Mouse (Mus musculus): Measurements from ENCODE around the gene Camta1.
"Not testable (repeated sequence)": the region's sequence is repeated elsewhere in the genome, so short reads cannot be mapped to it uniquely, and the experiment has no call there.

Gene Camta1

GRCm38 (mm10) chr4:150894718-150895501 is 966.8 kb downstream of the Camta1 start:
- CTCF ChIA-PET: interaction anchor here (0.5 to 4.5 kb wide), 24 partner anchors 11 to 957 kb away, joined by 3 to 57 read pairs (median 4); no protein-coding TSS in a partner anchor
- POLR2A ChIA-PET: interaction anchor here (0.5 to 7.6 kb wide), 57 partner anchors 8 to 1456 kb away, joined by 3 to 53 read pairs (median 4); no protein-coding TSS in a partner anchor

- ChIA-PET POLR2A (interaction anchor here (0.6 to 7.6 kb wide), 30 partner anchors 8 to 784 kb away, joined by 3 to 53 read pairs (median 4); partner anchors contain the start of gene Slc45a1 (in 1 of the 4)), CTCF (interaction anchor here (0.6 to 4.5 kb wide), 10 partner anchors 10 to 867 kb away, joined by 3 to 48 read pairs (median 4); no protein-coding TSS in a partner anchor)
Observed at GRCm38 (mm10) chr4:150891308-150891707, 970.4 kb downstream of the Camta1 start.

DNA sequence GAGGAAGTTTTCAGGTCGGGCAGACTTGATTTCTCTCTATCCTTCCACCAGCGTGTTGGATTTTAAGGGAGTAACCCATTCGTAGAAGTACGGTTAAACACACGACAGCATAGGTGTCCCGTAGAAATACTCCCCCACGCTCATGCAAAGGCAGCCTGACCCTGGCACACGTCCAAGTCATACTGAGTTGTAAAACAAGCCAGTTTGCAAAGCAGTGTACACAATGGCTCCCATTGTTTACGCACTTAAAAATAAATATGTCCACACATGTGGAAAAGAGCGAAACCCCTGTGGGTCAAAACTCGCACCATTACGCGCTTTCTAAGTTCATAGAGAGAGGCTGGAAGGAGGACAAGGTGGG is 971.7 kb downstream of the Camta1 start:
- CTCF ChIA-PET: interaction anchor here in 2 of 4 experiments (2.1 to 4.5 kb wide), 3 partner anchors 12 to 226 kb away, joined by 6 to 48 read pairs (median 12); no protein-coding TSS in a partner anchor
- POLR2A ChIA-PET: interaction anchor here in 3 of 4 experiments (0.7 to 6.3 kb wide), 9 partner anchors 10 to 230 kb away, joined by 3 to 53 read pairs (median 3); no protein-coding TSS in a partner anchor

- ChIA-PET POLR2A (interaction anchor here in 3 of 4 experiments (0.9 to 6.3 kb wide), 5 partner anchors 10 to 35 kb away, joined by 3 to 53 read pairs (median 8); no protein-coding TSS in a partner anchor), CTCF (interaction anchor here in 2 of 4 experiments (2.1 to 4.5 kb wide), 3 partner anchors 12 to 226 kb away, joined by 6 to 48 read pairs (median 12); no protein-coding TSS in a partner anchor)
Observed at GRCm38 (mm10) chr4:150889273-150889954, 972.3 kb downstream of the Camta1 start.

- ChIA-PET CTCF (interaction anchor here in 3 of 4 experiments (0.8 to 2.1 kb wide), 8 partner anchors 12 to 226 kb away, joined by 3 to 9 read pairs (median 4); no protein-coding TSS in a partner anchor), POLR2A (interaction anchor here (0.7 to 6.3 kb wide), 15 partner anchors 8 to 201 kb away, joined by 3 to 53 read pairs (median 5); partner anchors contain the start of genes Park7 (in 1 of the 4) and Tnfrsf9 (in 1 of the 4))
Observed at GRCm38 (mm10) chr4:150888492-150888891, 973.2 kb downstream of the Camta1 start.

GRCm38 (mm10) chr4:150887903-150888302 is 973.8 kb downstream of the Camta1 start:
- ChIA-PET POLR2A (interaction anchor here in 3 of 4 experiments (0.6 to 1.6 kb wide), 20 partner anchors 9 to 228 kb away, joined by 3 to 10 read pairs (median 4); partner anchors contain the start of genes Park7 (in 1 of the 3) and Tnfrsf9 (in 1 of the 3)), CTCF (interaction anchor here in 3 of 4 experiments (0.7 to 1.2 kb wide), 10 partner anchors 9 to 527 kb away, joined by 3 to 10 read pairs (median 4); no protein-coding TSS in a partner anchor)

DNA sequence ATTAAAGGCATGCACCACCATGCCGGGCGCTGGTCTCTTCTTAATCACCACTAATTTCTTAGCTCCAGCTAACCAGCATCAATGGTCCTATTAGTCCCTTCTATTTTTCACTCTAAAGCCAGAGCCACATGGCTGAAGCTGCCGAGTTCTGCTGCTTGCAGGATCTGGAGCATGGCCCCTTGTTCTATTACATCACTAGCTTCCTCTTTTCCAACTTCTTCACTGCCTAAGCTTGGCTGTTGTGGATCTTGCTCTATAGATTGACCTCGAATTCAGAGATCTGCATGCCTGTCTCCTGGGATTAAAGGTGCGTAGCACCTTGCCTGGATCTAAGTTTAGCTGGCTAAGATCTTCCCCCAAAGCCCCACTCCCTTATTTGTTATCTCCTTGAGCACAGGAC is 979.0 kb downstream of the Camta1 start:
- CTCF ChIA-PET: interaction anchor here in 1 of 4 experiments (1.0 kb wide), 1 partner anchor 20 kb away, joined by 3 read pairs; no protein-coding TSS in a partner anchor
- POLR2A ChIA-PET: interaction anchor here in 2 of 4 experiments (0.7 to 5.1 kb wide), 5 partner anchors 11 to 219 kb away, joined by 3 to 41 read pairs (median 4); no protein-coding TSS in a partner anchor

- POLR2A ChIA-PET: interaction anchor here in 3 of 4 experiments (0.6 to 5.1 kb wide), 20 partner anchors 9 to 635 kb away, joined by 3 to 41 read pairs (median 4); no protein-coding TSS in a partner anchor
- CTCF ChIA-PET: interaction anchor here in 3 of 4 experiments (1.0 to 1.6 kb wide), 4 partner anchors 13 to 217 kb away, joined by 3 to 7 read pairs (median 4); no protein-coding TSS in a partner anchor
Observed at GRCm38 (mm10) chr4:150880364-150880763, 981.3 kb downstream of the Camta1 start.

DNA sequence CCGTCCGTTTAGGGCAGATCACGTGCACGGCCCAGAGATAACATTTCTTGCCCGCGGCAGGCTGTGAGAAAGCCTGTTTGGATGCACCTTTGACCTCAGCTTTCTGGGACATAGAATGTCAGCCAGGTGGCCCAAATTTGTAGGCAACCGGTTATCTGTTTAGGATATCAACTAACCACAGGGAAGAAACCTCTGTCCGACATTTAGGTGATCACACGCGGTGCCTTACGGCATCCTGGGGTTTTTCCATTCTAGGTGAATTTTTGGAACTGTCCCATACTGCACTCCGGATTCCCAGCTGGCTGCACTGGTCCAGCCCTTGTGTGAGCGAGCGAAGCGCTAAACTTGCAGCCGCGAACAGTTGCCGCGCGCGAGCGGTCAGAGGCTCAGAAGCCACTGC is 982.0 kb downstream of the Camta1 start:
- ChIA-PET CTCF (interaction anchor here in 3 of 4 experiments (0.9 to 1.6 kb wide), 7 partner anchors 8 to 216 kb away, joined by 3 to 7 read pairs (median 4); no protein-coding TSS in a partner anchor), POLR2A (interaction anchor here in 3 of 4 experiments (0.6 to 5.1 kb wide), 29 partner anchors 8 to 634 kb away, joined by 3 to 41 read pairs (median 4); no protein-coding TSS in a partner anchor)

GRCm38 (mm10) chr4:150875393-150875792 is 986.3 kb downstream of the Camta1 start:
- CTCF ChIA-PET: interaction anchor here in 1 of 4 experiments (1.1 kb wide), 1 partner anchor 9 kb away, joined by 4 read pairs; no protein-coding TSS in a partner anchor
- POLR2A ChIA-PET: interaction anchor here in 3 of 4 experiments (0.6 to 2.2 kb wide), 7 partner anchors 9 to 99 kb away, joined by 3 to 7 read pairs (median 5); no protein-coding TSS in a partner anchor

DNA sequence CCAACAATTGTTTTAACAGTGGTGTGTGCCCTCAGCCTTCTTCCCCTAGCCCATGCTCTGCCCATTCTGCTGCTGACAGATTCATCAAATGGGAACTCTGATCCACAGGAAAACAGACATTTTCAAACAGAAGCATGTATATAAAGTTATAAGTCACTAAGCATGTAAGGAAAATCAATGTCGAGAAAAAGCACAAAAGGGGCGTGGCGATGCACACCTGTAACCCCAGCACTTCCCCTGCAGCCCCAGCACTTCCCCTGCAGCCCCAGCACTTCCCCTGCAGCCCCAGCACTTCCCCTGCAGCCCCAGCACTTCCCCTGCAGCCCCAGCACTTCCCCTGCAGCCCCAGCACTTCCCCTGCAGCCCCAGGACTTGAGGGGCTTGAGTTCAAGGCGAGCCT is 987.3 kb downstream of the Camta1 start:
- CTCF ChIA-PET, POLR2A ChIA-PET: not testable (repeated sequence)

DNA sequence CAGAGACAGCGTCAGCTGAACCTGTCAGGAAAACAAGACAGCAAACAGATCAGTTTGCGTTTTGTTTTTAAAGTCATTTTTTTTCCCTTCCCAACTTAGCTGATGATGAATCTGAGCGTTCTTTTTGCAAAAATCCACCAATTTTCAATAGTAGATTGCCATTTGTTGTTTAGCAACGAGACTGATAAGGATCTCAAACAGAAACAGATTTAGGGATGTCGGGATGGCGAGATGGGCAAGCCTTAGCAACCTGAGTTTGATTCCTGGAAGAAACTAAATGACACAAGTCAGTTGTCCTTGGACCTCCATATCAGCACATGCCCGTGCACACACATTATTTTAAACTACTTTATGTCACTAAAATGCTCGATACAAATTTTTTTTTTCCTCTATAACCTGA is 989.0 kb downstream of the Camta1 start:
- CTCF ChIA-PET: interaction anchor here in 1 of 4 experiments (0.9 kb wide), 1 partner anchor 29 kb away, joined by 4 read pairs; no protein-coding TSS in a partner anchor

DNA sequence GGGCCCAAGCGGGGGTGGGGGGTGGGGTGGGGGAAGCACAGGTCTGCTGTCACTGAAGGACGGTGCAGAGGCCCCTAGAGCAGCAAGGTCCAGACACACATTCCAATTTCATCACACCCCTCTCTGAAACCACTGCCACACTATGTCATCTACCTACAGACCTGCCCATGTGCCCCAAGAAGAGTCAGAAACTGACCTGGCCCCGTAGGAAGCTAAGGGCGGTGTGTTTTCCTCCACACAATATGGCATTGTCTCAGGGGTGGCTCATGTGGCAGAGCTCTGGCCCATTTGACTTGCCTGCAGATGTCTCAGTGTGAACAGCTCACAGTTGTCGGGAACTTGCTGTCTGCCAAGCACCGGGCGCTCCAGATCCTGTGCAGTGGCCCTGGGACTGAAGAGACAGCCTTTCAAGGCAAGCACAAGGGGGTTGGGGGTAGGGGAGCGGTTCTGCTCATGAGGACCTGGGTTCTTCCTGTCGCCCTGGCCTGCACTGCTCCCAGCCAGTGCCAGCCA is 989.5 kb downstream of the Camta1 start:
- ChIA-PET CTCF (interaction anchor here in 3 of 4 experiments (0.9 to 2.0 kb wide), 6 partner anchors 29 to 608 kb away, joined by 3 to 8 read pairs (median 3); no protein-coding TSS in a partner anchor), POLR2A (interaction anchor here (0.6 to 4.1 kb wide), 37 partner anchors 8 to 591 kb away, joined by 3 to 40 read pairs (median 4); partner anchors contain the start of genes Park7 (in 1 of the 4), Per3 (in 1 of the 4) and Tnfrsf9 (in 1 of the 4))

More for the DNA sequence above, 989.0 kb downstream of the Camta1 start:
- POLR2A ChIA-PET: interaction anchor here in 3 of 4 experiments (0.6 to 4.1 kb wide), 23 partner anchors 7 to 209 kb away, joined by 3 to 40 read pairs (median 5); partner anchors contain the start of gene Per3 (in 1 of the 3)

DNA sequence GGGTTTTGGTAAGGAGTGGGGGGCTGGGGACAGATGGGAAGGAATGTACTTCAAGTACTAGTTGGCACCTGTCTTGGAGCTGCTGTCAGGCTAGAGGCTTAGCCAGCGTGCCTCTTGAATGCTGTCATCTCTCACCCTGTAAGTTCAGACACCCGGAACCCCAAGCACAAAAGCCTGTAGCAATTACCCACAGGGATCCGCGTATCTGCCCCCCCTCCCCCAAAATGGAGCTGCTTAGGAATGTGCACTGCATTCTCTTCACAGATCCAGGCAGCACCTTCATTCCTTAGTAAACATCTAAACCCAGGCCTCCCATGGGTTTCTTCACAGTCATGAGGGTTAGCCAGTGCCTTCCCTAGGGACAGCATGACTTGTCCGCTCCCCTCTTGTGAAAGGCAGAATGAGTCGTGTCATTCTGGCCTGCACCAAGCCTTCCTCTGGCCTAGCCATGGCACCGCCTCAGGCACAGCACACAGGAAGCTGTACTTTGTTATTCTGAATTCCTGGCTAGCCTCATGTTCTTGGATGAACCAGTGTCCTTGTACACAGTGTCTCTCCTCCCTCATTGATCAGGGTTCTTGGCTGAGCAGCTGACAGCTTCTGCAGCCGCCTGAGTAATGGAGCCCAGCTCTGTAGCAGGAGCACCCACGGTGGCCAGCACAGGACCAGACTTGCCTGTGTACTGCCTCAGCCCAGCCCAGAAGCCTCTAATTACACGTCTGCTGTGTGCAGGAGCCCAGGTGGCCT is 990.1 kb downstream of the Camta1 start:
- ChIA-PET CTCF (interaction anchor here in 3 of 4 experiments (0.6 to 2.0 kb wide), 8 partner anchors 24 to 615 kb away, joined by 3 to 8 read pairs (median 3); no protein-coding TSS in a partner anchor), POLR2A (interaction anchor here (0.5 to 4.1 kb wide), 48 partner anchors 7 to 631 kb away, joined by 3 to 40 read pairs (median 4); partner anchors contain the start of genes Park7 (in 1 of the 4), Per3 (in 1 of the 4) and Tnfrsf9 (in 1 of the 4))

GRCm38 (mm10) chr4:150870963-150871391 is 990.7 kb downstream of the Camta1 start:
- CTCF ChIA-PET: interaction anchor here in 3 of 4 experiments (0.5 to 2.0 kb wide), 7 partner anchors 24 to 1401 kb away, joined by 3 to 8 read pairs (median 3); no protein-coding TSS in a partner anchor
- POLR2A ChIA-PET: interaction anchor here in 3 of 4 experiments (0.6 to 4.1 kb wide), 32 partner anchors 8 to 215 kb away, joined by 3 to 40 read pairs (median 5); no protein-coding TSS in a partner anchor

Measured in embryonic stem cell, embryonic (primary cell).